Mouse (Mus musculus) liver, postnatal 0 days (tissue): ENCODE measurements around the gene Gzma. TPM values are rescaled to one million over a fixed set of nuclear protein-coding genes. Genes with fewer than 3 reads are reported as not detected.

ENCODE experiments used
- ATAC-seq: fragments of 200-750 bp; cut with Nextera tagmentation; 2 replicates; pipeline ENCODE4 v1.8.0; 2017; ENCODE audit warnings: mild to moderate bottlenecking, moderate library complexity
- DNase-seq: peaks from one replicate; pipeline ENCODE4 v3.0.0-alpha.2; 2016
- H3K27ac ChIP-seq: fragments of 300-500 bp; sonication (generic); 2 replicates; pipeline ENCODE4 v1.5.1; 2014; ENCODE audit warnings: antibody characterized with exemption, moderate library complexity, mild to moderate bottlenecking, low read depth
- H3K27me3 ChIP-seq: fragments of 300-500 bp; sonication (generic); 2 replicates; pipeline ENCODE4 v1.6.1; 2014; ENCODE audit warnings: low read length, control low read depth, mixed read lengths; ENCODE audit not compliant: insufficient read depth
- H3K36me3 ChIP-seq: fragments of 300-500 bp; sonication (generic); replicated peaks from 2 replicates; pipeline ENCODE4 v1.6.1; 2014; ENCODE audit warnings: mild to moderate bottlenecking, control low read depth, low read length, moderate library complexity, mixed read lengths; ENCODE audit not compliant: insufficient read depth
- H3K4me1 ChIP-seq: fragments of 300-500 bp; sonication (generic); 2 replicates; pipeline ENCODE4 v1.6.1; 2014; ENCODE audit warnings: antibody characterized with exemption, mild to moderate bottlenecking, control low read depth; ENCODE audit not compliant: insufficient read depth
- H3K4me2 ChIP-seq: fragments of 300-500 bp; sonication (generic); 2 replicates; pipeline ENCODE4 v1.6.1; 2014; ENCODE audit warnings: low read depth, mild to moderate bottlenecking, low read length, moderate library complexity, mixed read lengths
- H3K4me3 ChIP-seq: fragments of 300-500 bp; sonication (generic); 2 replicates; pipeline ENCODE4 v1.5.1; 2014; ENCODE audit warnings: low read depth, low read length
- H3K9ac ChIP-seq: fragments of 300-500 bp; sonication (generic); replicated peaks from 2 replicates; pipeline ENCODE4 v1.6.1; 2014; ENCODE audit warnings: mild to moderate bottlenecking, moderate library complexity
- H3K9me3 ChIP-seq: fragments of 300-500 bp; sonication (generic); 2 replicates; pipeline ENCODE4 v1.6.1; 2016; ENCODE audit warnings: mild to moderate bottlenecking, control low read depth, low read length, mixed read lengths
- CTCF ChIP-seq: sonication (generic); IDR thresholded peaks from 2 replicates; pipeline ENCODE4 v1.5.1; 2016; ENCODE audit warnings: antibody characterized with exemption, low read depth
- EP300 ChIP-seq: IDR thresholded peaks from 2 replicates; pipeline ENCODE4 v1.6.1; 2016; ENCODE audit warnings: antibody characterized with exemption, low read depth, mild to moderate bottlenecking
- WGBS: fragments of 180-500 bp; shearing (Covaris S2); extraction: QIAGEN DNeasy Blood & Tissue Kit; methylation state at CpG from one replicate; pipeline ENCODE4 v1.1.7; 2014; ENCODE audit not compliant: insufficient replicate concordance; 5-methylcytosine and 5-hydroxymethylcytosine counted together
- polyA plus RNA-seq: library from polyadenylated mRNA; unstranded; fragments of >200 nt; fragmentation: Nextera tagmentation; extraction: Ambion mirVana; gene quantifications from 2 replicates; pipeline ENCODE4 v1.2.1, GENCODE M21; 2015

Gzma gene
- polyA plus RNA-seq, result 37.3 and 37.9 TPM in 2 replicates

DNA sequence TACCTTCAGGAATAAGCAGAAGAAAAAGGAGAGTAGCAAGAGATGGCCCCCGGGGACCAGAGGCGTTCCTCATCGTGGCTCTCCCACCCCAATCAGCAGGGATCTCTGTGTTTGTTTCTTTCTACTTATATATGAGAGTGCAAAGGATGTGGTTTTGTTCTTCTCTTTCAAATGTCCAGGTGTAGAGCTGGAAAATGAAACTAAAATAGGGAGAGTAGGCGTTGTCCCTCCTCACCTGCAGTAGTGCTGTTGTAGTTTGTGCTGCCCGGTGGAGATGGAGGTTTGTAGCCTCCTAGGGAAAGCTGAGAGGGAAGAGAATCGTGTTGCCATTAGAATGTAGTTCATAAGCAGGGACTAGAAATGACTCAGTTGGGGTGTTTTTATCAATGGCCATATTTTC is at the start of gene Gzma:
Gzma (minus strand) TSS at position 103 of the 400 bp plus-strand sequence.
- 72% methylated on average over 6 of the region's 6 CpGs for WGBS
- no peaks in the 10 kb centered on the region for H3K4me1 ChIP-seq
- no peaks in the 10 kb centered on the region for H3K9me3 ChIP-seq
- no peak within 1 kb of the TSS for H3K4me3 ChIP-seq
- H3K27ac ChIP-seq, result no peak within 1 kb of the TSS
- H3K9ac ChIP-seq, result no peak within 1 kb of the TSS
- TF ChIP-seq CTCF, result no peak
- no peak for TF ChIP-seq EP300
- no peaks in the 10 kb centered on the region for H3K27me3 ChIP-seq
- no peak within 1 kb of the TSS for H3K4me2 ChIP-seq
- DNase-seq, result no peak
- no peaks in the 10 kb centered on the region for H3K36me3 ChIP-seq
- ATAC-seq, result no peak

DNA sequence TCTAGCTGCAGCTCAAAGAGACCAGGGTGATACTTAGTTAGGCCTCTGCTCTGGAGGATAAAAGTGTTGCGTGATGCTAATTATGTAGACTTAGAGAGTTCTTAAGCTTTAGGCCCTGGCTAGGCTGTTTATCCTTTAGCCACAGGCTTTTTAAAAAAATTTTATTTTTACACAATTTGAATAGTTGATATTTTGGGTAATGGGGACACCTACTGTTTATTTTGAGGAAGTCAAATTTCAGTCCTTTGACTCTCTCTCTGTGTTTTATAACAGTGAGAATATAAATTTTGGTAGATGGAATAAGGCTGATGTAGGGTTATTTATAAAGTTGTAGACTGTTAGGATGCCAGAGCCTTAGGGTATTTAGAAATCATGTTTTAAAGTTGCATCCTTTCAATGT is 38.8 kb upstream of the Gzma start:
- no peak overlapping the region for H3K4me2 ChIP-seq
- H3K27me3 ChIP-seq, result no peaks in the 10 kb centered on the region
- no peak overlapping the region for H3K27ac ChIP-seq
- H3K4me3 ChIP-seq, result no peak overlapping the region
- no peak for TF ChIP-seq CTCF
- no peak for TF ChIP-seq EP300
- H3K36me3 ChIP-seq, result no peaks in the 10 kb centered on the region
- H3K9ac ChIP-seq, result no peak overlapping the region
- ATAC-seq (no peak), DNase-seq (no peak)
- H3K9me3 ChIP-seq, result no peaks in the 10 kb centered on the region
- no peaks in the 10 kb centered on the region for H3K4me1 ChIP-seq
- whole genome bisulfite sequencing, result 79% methylated on average over 1 of the region's 1 CpGs

DNA sequence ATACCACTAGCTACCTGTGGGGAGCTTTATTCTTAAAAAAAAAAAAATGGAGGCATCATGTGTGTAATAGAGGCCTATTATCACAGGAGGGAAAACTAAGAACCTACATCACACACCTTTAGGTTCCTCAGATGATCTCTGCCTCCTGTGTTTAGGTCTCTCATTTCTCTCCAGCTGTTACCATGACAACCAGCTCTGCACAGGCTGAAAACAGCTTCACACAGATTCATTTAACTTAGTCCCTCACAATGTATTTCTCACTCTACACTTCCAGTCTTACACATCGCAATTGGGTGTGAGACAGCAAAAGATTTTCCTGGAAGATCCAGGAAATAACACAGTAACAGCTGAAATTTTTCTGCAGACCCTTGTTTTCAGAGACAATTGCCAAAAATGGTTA is 29.2 kb upstream of the Gzma start:
- no peak for TF ChIP-seq EP300
- TF ChIP-seq CTCF, result no peak
- WGBS, result 90% methylated on average over 1 of the region's 1 CpGs
- Histone ChIP-seq H3K4me3 (no peak overlapping the region), H3K36me3 (no peaks in the 10 kb centered on the region), H3K27ac (no peak overlapping the region), H3K9ac (no peak overlapping the region), H3K4me2 (no peak overlapping the region), H3K4me1 (no peaks in the 10 kb centered on the region), H3K9me3 (no peaks in the 10 kb centered on the region), H3K27me3 (no peaks in the 10 kb centered on the region)
- DNase-seq, result no peak
- no peak for ATAC-seq

DNA sequence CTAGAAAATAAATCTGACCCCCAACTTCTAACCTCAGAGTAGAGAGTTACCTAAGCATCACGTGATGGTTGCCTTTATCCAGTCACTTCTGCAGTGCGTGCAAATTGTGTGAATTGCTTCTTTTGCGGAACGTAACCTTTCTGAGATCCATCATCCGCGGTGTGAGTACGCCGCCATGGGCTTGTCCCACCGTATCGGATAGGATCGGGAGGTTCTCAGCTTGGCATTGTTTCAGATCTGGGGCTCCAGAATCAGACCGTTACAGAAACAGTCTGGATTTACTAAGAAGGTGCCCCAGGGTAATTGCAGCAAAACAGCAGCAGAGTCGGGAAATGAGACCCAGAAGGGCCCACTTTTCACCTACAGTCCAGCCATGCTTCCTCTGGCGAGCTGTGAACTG is 20.5 kb upstream of the Gzma start:
- H3K9ac ChIP-seq, result no peak overlapping the region
- no peaks in the 10 kb centered on the region for H3K4me1 ChIP-seq
- WGBS, result 85% methylated on average over 14 of the region's 14 CpGs
- no peaks in the 10 kb centered on the region for H3K9me3 ChIP-seq
- H3K36me3 ChIP-seq, result no peaks in the 10 kb centered on the region
- no peak overlapping the region for H3K27ac ChIP-seq
- ATAC-seq (no peak), DNase-seq (no peak)
- H3K27me3 ChIP-seq, result no peaks in the 10 kb centered on the region
- H3K4me2 ChIP-seq, result no peak overlapping the region
- H3K4me3 ChIP-seq, result no peak overlapping the region
- TF ChIP-seq EP300 (no peak), CTCF (no peak)

DNA sequence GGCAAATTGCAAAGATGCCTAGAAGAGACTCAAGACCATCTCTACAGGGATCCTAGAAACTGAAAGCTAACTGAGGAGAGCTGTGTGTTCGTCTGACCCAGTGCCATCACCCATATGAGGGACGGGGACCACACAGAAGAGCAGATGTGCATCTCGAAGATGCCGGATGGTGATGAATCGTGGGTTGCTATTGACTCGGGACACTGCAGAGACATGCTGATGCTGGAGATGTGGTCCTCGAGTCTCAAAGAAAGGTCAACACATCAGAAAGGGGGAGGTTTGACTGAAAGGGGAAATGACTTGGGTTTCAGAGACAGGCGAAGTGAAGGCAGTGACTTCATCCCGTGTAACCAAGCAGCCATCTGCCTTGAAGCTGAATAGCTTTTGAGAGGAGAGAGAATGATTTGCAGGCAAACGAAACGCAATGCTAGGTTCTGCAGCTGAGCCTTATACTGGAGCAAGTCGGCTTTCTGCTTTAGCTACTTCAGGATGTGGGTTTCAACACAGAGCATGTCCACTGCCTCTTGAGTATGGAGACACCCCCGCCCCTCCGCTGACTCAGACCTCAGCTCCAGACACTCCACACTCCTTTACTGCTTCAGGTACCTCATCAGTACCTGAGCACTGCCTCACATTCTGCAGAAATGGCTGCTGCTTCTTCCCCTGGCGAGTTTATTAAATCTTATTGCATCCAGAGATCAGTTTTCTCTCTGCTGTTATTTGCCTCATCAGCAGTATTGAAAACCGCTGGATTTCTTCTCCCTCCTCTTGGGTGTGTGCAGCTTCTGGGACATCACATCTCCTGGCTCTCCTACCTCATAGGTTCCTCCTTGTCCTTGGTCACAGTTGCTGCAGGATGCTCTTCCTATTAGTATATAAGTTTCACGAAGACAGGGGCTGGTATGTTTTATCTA is 19.8 kb upstream of the Gzma start:
- no peak for TF ChIP-seq EP300
- TF ChIP-seq CTCF, result no peak
- DNase-seq, result no peak
- no peak overlapping the region for H3K4me2 ChIP-seq
- no peak overlapping the region for H3K4me3 ChIP-seq
- ATAC-seq, result no peak
- H3K9ac ChIP-seq, result no peak overlapping the region
- 71% methylated on average over 17 of the region's 17 CpGs for WGBS
- H3K27ac ChIP-seq, result no peak overlapping the region
- no peaks in the 10 kb centered on the region for H3K4me1 ChIP-seq
- H3K36me3 ChIP-seq, result no peaks in the 10 kb centered on the region
- H3K27me3 ChIP-seq, result no peaks in the 10 kb centered on the region
- H3K9me3 ChIP-seq, result no peaks in the 10 kb centered on the region

DNA sequence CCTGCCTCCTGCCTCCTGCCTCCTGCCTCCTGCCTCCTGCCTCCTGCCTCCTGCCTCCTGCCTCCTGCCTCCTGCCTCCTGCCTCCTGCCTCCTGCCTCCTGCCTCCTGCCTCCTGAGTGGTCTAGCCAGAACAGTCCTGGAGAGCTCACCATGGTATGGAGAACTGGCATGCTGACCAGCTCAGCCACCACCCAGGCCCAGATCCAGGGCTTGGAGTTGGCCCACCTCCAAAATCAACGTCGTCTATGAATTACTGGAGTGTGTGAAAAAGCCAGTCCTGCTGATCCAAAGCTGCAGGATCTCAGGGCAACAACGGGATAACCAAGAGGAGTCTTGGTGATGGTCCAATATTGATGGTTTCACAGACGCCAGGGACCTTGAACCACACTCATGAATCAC is 18.2 kb upstream of the Gzma start:
- DNase-seq (no peak), ATAC-seq (no peak)
- TF ChIP-seq CTCF (no peak), EP300 (no peak)
- Histone ChIP-seq H3K4me1 (no peaks in the 10 kb centered on the region), H3K27ac (no peak overlapping the region), H3K4me2 (no peak overlapping the region), H3K9me3 (no peaks in the 10 kb centered on the region), H3K27me3 (no peaks in the 10 kb centered on the region), H3K9ac (no peak overlapping the region), H3K4me3 (no peak overlapping the region), H3K36me3 (no peaks in the 10 kb centered on the region)
- 69% methylated on average over 4 of the region's 4 CpGs for WGBS
